Comparison of ENCODE assay signal across 8 mouse cellular contexts in genomic region chrX:18162192-18162857, GRCm38 (mm10). TPM values are rescaled to one million over a fixed set of nuclear protein-coding genes. Genes with fewer than 3 reads are reported as not detected.
DNase-seq lines count a peak whose midpoint lies in the region; ATAC-seq and TF ChIP-seq lines count a peak whose summit lies in the region.

Gene Kdm6a (plus strand): TSS chrX:18162575.

- peak; percentile 90 for ATAC-seq in activated CD4-positive, CD25-positive, alpha-beta regulatory T cell, adult 4 months

- H3K27ac ChIP-seq in cortical plate, adult 2 months (ENCODE audit: insufficient read depth, low read length): peak within 1 kb of the TSS; percentile 98

- H3K4me1 ChIP-seq in cortical plate, adult 2 months (ENCODE audit: control insufficient read depth, insufficient read depth, low read length): no peaks in the 10 kb centered on the region
- H3K4me1 ChIP-seq in megakaryocyte, embryonic 14.5 days: no peaks in the 10 kb centered on the region; the same call in 1 of the 2 replicates

- TF ChIP-seq POLR2A in cortical plate, adult 2 months (IDR thresholded peaks at IDR 0.05; ENCODE audit: extremely low read depth, insufficient read depth, low read length): peak; percentile 92

- H3K27me3 ChIP-seq in megakaryocyte, embryonic 14.5 days (replicated peaks): no peaks in the 10 kb centered on the region

- DNase-seq in gastrocnemius, adult 8-10 months (ENCODE audit: low spot score in 2 of 2): peak; percentile 97 to 100
- DNase-seq in hindlimb bud, embryonic 11.5 days (ENCODE audit: extremely low spot score, low read depth, low spot score): peak; percentile 80
- DNase-seq in left cerebral cortex, adult 8-10 months (ENCODE audit: low spot score in 2 of 2): peak; percentile 90 to 100
- peak; percentile 100 for DNase-seq in right cerebral cortex, postnatal 10 days (ENCODE audit: low spot score in 2 of 2)
- DNase-seq in urinary bladder, postnatal 25 days (ENCODE audit: low spot score): peak; percentile 100

- no peak for TF ChIP-seq CTCF in cortical plate, adult 2 months (IDR thresholded peaks at IDR 0.05; ENCODE audit: extremely low read depth, insufficient read depth, low read length)

- no peaks in the 10 kb centered on the region for H3K36me3 ChIP-seq in megakaryocyte, embryonic 14.5 days (replicated peaks; ENCODE audit: low read length)

- peak within 1 kb of the TSS; percentile 75 for H3K4me3 ChIP-seq in cortical plate, adult 2 months (ENCODE audit: insufficient read depth, low read length)
- H3K4me3 ChIP-seq in megakaryocyte, embryonic 14.5 days (replicated peaks): peak within 1 kb of the TSS; percentile 99

- no peaks in the 10 kb centered on the region for H3K9me3 ChIP-seq in megakaryocyte, embryonic 14.5 days

RNA-seq across cellular contexts. Expression of gene Kdm6a, which starts in this region (rescaled TPM):
- 10 to 100 TPM; 24.3 to 29.4 TPM for polyA plus RNA-seq in activated CD4-positive, CD25-positive, alpha-beta regulatory T cell, adult 4 months (2017; shearing (Covaris generic))
- 26.0 and 27.7 TPM in 2 replicates for polyA plus RNA-seq in cortical plate, adult 2 months (2012; rRNA removed)
- total RNA-seq in gastrocnemius, adult 8-10 months (2022): 10 to 100 TPM; 15.5 to 34.9 (median 23.5) TPM
- total RNA-seq in left cerebral cortex, adult 8-10 months (2022): 10 to 100 TPM; 43.9 to 64.7 (median 52.9) TPM
- polyA plus RNA-seq in megakaryocyte, embryonic 14.5 days (2012; ENCODE audit: insufficient read depth, low replicate concordance): 3.1 TPM in 1 of 2 replicates, not detected in the other

Comparison
In these comparisons a context has a peak if more than half of its experiments do, and no peak if none do; other contexts are left out.
1. Peak in every context shown above with its lines: DNase-seq, ATAC-seq, H3K4me3 ChIP-seq and H3K27ac ChIP-seq.